Mouse (Mus musculus) forebrain, postnatal 0 days (tissue): ENCODE results near the gene Plekhg1. TPM values are rescaled to one million over a fixed set of nuclear protein-coding genes. Genes with fewer than 3 reads are reported as not detected.

Source experiments
- ATAC-seq: fragments of 200-750 bp; cut with Nextera tagmentation; 2 replicates; pipeline ENCODE4 v1.8.0; 2017; ENCODE audit warnings: mild to moderate bottlenecking, moderate library complexity
- DNase-seq: peaks from one replicate; pipeline ENCODE4 v3.0.0-alpha.2; 2015
- H3K27ac ChIP-seq: fragments of 300-500 bp; sonication (generic); 2 replicates; pipeline ENCODE4 v1.5.1; 2014; ENCODE audit warnings: low read depth, mild to moderate bottlenecking, antibody characterized with exemption, low read length, moderate library complexity, mixed read lengths
- H3K27me3 ChIP-seq: fragments of 300-500 bp; sonication (generic); 2 replicates; pipeline ENCODE4 v1.6.1; 2014; ENCODE audit warnings: mild to moderate bottlenecking, low read length, mixed read lengths; ENCODE audit not compliant: insufficient read depth
- H3K36me3 ChIP-seq: fragments of 300-500 bp; sonication (generic); 2 replicates; pipeline ENCODE4 v1.6.1; 2014; ENCODE audit warnings: mild to moderate bottlenecking, moderate library complexity; ENCODE audit not compliant: insufficient read depth
- H3K4me1 ChIP-seq: fragments of 300-500 bp; sonication (generic); 2 replicates; pipeline ENCODE4 v1.6.1; 2014; ENCODE audit warnings: antibody characterized with exemption; ENCODE audit not compliant: insufficient read depth
- H3K4me2 ChIP-seq: fragments of 300-500 bp; sonication (generic); 2 replicates; pipeline ENCODE4 v1.6.1; 2014; ENCODE audit warnings: low read depth, mild to moderate bottlenecking, moderate library complexity
- H3K4me3 ChIP-seq: fragments of 300-500 bp; sonication (generic); 2 replicates; pipeline ENCODE4 v1.5.1; 2014; ENCODE audit warnings: low read depth, low read length, mixed read lengths
- H3K9ac ChIP-seq: fragments of 300-500 bp; sonication (generic); 2 replicates; pipeline ENCODE4 v1.6.1; 2014; ENCODE audit warnings: mild to moderate bottlenecking
- H3K9me3 ChIP-seq: fragments of 300-500 bp; sonication (generic); 2 replicates; pipeline ENCODE4 v1.6.1; 2016; ENCODE audit warnings: low read length
- CTCF ChIP-seq: sonication (generic); IDR thresholded peaks from 2 replicates; pipeline ENCODE4 v1.5.1; 2016; ENCODE audit warnings: antibody characterized with exemption, control low read depth, low read depth
- WGBS: fragments of 180-500 bp; shearing (Covaris S2); extraction: QIAGEN DNeasy Blood & Tissue Kit; methylation state at CpG from one replicate; pipeline ENCODE4 v1.1.7; 2014; 5-methylcytosine and 5-hydroxymethylcytosine counted together
- polyA plus RNA-seq: library from polyadenylated mRNA; unstranded; fragments of >200 nt; fragmentation: Nextera tagmentation; extraction: Ambion mirVana; gene quantifications from 2 replicates; pipeline ENCODE4 v1.2.1, GENCODE M21; 2015
- total RNA-seq: library from RNA; depleted of rRNA; stranded (reverse); fragments of >200 nt; gene quantifications from 2 replicates; pipeline ENCODE4 v1.2.3, GENCODE M21; 2014

The Plekhg1 gene
- total and polyA plus RNA-seq, 2 experiments from 2014 or later, result 4.3 to 10.7 TPM

DNA sequence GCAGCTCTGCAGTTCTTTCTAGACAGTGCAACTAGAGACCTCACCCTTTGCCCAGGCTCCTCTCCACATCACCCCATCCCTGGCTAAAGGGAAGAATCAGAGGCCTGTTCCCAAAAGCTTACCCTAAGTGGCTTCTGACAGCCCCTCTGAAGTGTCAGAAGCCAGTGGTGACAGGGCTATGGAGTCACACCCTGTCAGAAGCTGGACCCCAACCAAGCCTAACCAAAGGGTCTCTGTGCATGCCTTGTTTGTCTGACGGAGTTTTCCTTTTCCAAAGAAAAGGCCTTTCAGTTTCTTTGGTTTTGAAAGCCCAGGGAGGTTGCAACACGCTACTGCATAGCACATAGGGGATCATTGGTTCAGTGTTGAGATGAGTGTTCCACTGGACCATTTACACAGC lies 19.9 kb upstream of the Plekhg1 start:
- Histone ChIP-seq H3K36me3 (no peaks in the 10 kb centered on the region), H3K4me3 (no peak overlapping the region), H3K27ac (no peak overlapping the region), H3K9ac (no peak overlapping the region), H3K4me2 (no peak overlapping the region), H3K9me3 (no peaks in the 10 kb centered on the region), H3K4me1 (no peaks in the 10 kb centered on the region), H3K27me3 (no peaks in the 10 kb centered on the region)
- 45% methylated on average over 2 of the region's 2 CpGs for WGBS
- no peak for TF ChIP-seq CTCF
- ATAC-seq (no peak), DNase-seq (no peak)

DNA sequence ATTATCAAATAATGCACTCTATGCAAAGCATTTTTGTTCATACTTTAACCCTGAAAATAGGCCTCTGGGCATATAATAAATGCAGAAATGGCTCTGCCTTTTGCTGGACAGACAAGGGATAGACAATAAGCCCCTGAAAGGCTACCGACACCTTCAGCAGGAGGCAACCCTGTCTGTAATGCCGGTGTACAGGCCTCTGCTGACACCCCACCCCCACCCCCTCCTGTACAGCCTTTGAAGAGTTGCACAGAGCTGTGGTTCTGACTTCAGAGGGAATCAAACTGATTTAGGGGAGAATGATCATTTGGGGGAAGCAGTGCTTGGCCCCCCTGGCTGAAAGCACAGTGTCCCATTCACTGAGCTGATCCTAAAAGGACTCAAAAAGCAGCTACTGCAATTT lies 17.8 kb upstream of the Plekhg1 start:
- ATAC-seq (no peak), DNase-seq (no peak)
- Histone ChIP-seq H3K9me3 (no peaks in the 10 kb centered on the region), H3K4me1 (no peaks in the 10 kb centered on the region), H3K27me3 (no peaks in the 10 kb centered on the region), H3K4me3 (no peak overlapping the region), H3K4me2 (no peak overlapping the region), H3K27ac (no peak overlapping the region), H3K36me3 (no peaks in the 10 kb centered on the region), H3K9ac (no peak overlapping the region)
- WGBS, result 11% methylated on average over 2 of the region's 2 CpGs
- no peak for TF ChIP-seq CTCF

DNA sequence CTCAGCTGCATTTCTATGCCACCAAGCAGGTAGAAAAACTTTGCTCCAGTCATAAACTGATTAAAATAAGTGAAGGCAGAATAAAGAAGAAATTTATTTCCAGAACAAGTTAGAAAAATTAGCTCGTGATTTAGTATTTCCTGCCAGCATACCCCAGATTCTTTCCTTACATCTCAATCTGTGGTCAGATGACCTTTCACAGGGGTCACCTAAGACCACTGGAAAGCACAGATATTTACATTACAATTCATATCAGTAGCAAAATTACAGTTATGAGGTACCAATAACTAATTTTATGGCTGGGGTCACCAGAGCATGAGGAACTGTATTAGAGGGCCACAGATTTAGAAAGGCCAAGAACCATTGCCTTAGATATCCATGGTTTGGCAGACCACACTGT lies 15.5 kb upstream of the Plekhg1 start:
- no peaks in the 10 kb centered on the region for H3K27me3 ChIP-seq
- no peaks in the 10 kb centered on the region for H3K4me1 ChIP-seq
- no peak overlapping the region for H3K9ac ChIP-seq
- H3K27ac ChIP-seq, result no peak overlapping the region
- DNase-seq (no peak), ATAC-seq (no peak)
- no peaks in the 10 kb centered on the region for H3K9me3 ChIP-seq
- H3K4me2 ChIP-seq, result no peak overlapping the region
- no peaks in the 10 kb centered on the region for H3K36me3 ChIP-seq
- WGBS, result 86% methylated on average over 1 of the region's 1 CpGs
- no peak for TF ChIP-seq CTCF
- H3K4me3 ChIP-seq, result no peak overlapping the region

DNA sequence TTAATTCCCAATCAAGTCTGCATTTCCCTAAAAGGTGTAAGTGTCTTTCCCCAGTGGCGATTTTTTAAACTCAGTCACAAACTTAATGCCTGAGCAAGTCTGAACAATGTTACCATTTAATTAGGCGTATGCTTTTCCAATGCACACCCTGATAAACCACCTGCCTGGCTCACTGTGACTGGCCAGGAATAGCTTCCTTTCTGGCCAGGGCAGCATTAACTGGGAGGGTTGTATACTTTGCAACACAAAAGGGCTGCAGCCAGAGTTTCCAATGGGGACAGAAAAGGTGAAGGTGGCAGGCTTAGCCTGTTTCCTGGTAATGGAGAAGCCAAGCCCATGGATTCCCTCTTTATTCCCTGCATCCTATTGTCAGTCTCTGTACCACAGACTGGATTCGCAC lies 10.5 kb upstream of the Plekhg1 start:
- TF ChIP-seq CTCF, result no peak

DNA sequence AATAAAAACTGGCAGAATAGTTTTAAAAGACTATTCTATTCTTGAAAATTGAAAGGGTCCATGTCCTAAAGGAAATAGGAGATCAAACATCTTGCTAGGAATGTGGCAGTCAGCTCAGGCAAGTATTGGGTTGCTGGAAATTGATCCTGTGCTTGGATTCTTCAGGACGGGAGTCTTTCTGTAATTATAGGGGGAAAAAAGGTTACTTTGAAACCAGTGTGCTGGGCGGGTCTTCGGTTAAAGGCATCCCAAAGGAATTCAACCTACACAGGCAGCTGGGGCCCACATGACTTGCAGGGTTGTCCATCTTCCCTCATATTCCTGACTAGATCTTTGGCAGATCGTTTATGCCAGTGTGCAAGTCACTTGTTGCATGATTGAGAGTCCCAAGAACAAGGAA lies 9.8 kb upstream of the Plekhg1 start:
- no peaks in the 10 kb centered on the region for H3K27me3 ChIP-seq
- WGBS, result 45% methylated on average over 4 of the region's 4 CpGs
- ATAC-seq, result no peak

More for the DNA sequence above, 10.5 kb upstream of the Plekhg1 start:
- no peak overlapping the region for H3K4me3 ChIP-seq
- H3K4me2 ChIP-seq, result no peak overlapping the region
- no peak overlapping the region for H3K9ac ChIP-seq
- H3K9me3 ChIP-seq, result no peaks in the 10 kb centered on the region
- ATAC-seq, result no peak
- DNase-seq, result no peak
- WGBS, result 33% methylated on average over 3 of the region's 3 CpGs
- H3K4me1 ChIP-seq, result no peaks in the 10 kb centered on the region
- H3K27ac ChIP-seq, result no peak overlapping the region
- H3K27me3 ChIP-seq, result no peaks in the 10 kb centered on the region
- H3K36me3 ChIP-seq, result no peaks in the 10 kb centered on the region

DNA sequence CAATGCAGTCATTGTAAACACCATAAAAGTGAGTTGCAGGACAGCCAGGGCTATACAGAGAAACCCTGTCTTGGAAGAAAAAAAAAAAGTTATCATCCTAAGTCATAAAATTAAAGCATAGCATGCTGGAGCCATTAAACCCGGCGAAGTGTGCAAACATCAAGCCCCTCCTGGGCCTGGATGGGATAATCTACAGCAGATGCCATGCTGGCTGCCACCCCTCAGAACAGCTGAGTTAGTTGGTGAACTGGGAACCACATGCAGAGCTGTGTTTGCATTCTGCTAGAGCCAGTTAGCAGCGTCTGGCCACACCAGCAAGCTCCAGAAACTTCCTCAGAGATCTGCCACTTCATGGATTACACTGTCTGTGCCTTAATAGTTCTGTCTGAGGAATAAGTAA lies 3.1 kb upstream of the Plekhg1 start:
- Histone ChIP-seq H3K4me3 (no peak overlapping the region), H3K4me2 (no peak overlapping the region), H3K27me3 (no peaks in the 10 kb centered on the region; the same call in 1 of the 2 replicates), H3K9ac (no peak overlapping the region), H3K27ac (no peak overlapping the region), H3K36me3 (no peaks in the 10 kb centered on the region), H3K4me1 (no peaks in the 10 kb centered on the region), H3K9me3 (no peaks in the 10 kb centered on the region)
- TF ChIP-seq CTCF, result no peak
- DNase-seq (no peak), ATAC-seq (no peak)
- WGBS, result 68% methylated on average over 3 of the region's 3 CpGs

More for the DNA sequence above, 9.8 kb upstream of the Plekhg1 start:
- H3K9ac ChIP-seq, result no peak overlapping the region
- DNase-seq, result no peak
- H3K4me2 ChIP-seq, result no peak overlapping the region
- H3K4me1 ChIP-seq, result no peaks in the 10 kb centered on the region
- H3K27ac ChIP-seq, result no peak overlapping the region
- no peaks in the 10 kb centered on the region for H3K9me3 ChIP-seq
- no peak for TF ChIP-seq CTCF
- no peaks in the 10 kb centered on the region for H3K36me3 ChIP-seq
- H3K4me3 ChIP-seq, result no peak overlapping the region

DNA sequence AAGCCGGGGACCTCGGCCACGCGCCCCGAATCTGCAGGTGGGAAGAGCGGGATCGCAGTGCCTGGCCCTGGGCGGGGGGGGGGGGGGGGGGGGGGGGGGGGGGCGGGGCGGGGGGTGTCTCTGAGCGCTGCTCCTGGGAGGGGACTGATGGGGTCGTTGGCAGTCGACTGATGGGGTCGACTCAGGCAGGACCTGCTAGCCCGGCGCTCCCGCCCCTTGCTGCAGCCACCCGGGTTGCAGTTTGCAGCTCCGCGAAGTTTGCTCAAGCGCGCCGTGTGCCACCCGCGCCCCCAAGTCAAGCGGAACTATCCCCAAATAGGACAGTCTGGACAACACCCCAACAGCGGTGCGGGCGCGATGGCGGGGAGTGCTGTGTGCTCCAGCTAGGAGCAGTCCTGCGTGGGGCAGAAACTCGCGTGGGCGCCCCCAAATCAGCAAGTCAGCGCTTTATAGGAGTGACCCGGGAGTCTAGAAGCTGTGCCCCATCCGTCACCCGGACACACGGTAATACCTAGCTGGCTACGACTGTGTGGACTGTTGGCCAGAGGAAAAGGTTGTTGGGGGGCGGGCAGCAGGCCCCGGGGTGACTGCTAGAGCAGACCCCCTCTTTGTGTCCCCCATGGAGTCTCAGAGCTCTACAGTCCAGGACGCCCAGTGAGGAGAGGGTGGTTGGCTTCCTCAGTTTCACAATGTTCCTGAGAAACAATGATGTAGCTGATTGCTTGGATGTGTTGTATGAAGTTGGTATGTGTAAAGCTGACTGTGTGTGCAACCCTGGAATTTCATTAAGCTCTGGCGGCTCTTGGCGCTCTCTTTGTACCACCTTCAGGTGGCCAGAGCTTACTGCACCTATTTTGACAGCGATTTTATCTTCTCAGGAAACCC lies 582 bp downstream of the Plekhg1 start:
- Histone ChIP-seq H3K9me3 (no peaks in the 10 kb centered on the region), H3K27me3 (no peaks in the 10 kb centered on the region; the same call in 1 of the 2 replicates), H3K4me2 (peak overlapping the region; percentile 97), H3K4me3 (peak overlapping the region; percentile 55), H3K36me3 (no peaks in the 10 kb centered on the region), H3K27ac (peak overlapping the region; percentile 66), H3K9ac (peak overlapping the region; percentile 52), H3K4me1 (no peaks in the 10 kb centered on the region)
- peak; percentile 73 for TF ChIP-seq CTCF
- under 1% methylated on average over 38 of the region's 47 CpGs for WGBS
- DNase-seq (peak; percentile 78), ATAC-seq (peak; percentile 73)
